Mouse (Mus musculus) heart, adult 2 months (tissue): ENCODE data around the gene Zmynd8. TPM values are rescaled to one million over a fixed set of nuclear protein-coding genes. Genes with fewer than 3 reads are reported as not detected.

Experiments used
- DNase-seq, 2 experiments: peaks; one replicate each; pipeline ENCODE4 v3.0.0; 2021
- H3K27ac ChIP-seq: fragments of 200-600 bp; 2 replicates; pipeline ENCODE4 v1.8.1; 2022
- H3K27me3 ChIP-seq: fragments of 200-500 bp; 2 replicates; pipeline ENCODE4 v1.6.1; 2012; ENCODE audit warnings: mild to moderate bottlenecking, low read length, inconsistent platforms, mixed read lengths; ENCODE audit not compliant: control insufficient read depth, insufficient read depth
- H3K36me3 ChIP-seq: fragments of 200-500 bp; 2 replicates; pipeline ENCODE4 v1.6.1; 2012; ENCODE audit warnings: low read length, inconsistent platforms; ENCODE audit not compliant: control insufficient read depth, insufficient read depth
- H3K4me1 ChIP-seq: fragments of 200-500 bp; 2 replicates; pipeline ENCODE4 v1.6.1; 2011; ENCODE audit warnings: low read length; ENCODE audit not compliant: control insufficient read depth, insufficient read depth
- H3K4me3 ChIP-seq: fragments of 200-600 bp; 2 replicates; pipeline ENCODE4 v1.8.1; 2022
- H3K79me2 ChIP-seq: fragments of 200-500 bp; replicated peaks from 2 replicates; pipeline ENCODE4 v1.6.1; 2012; ENCODE audit warnings: mild to moderate bottlenecking, inconsistent platforms, low read length, moderate library complexity, mixed read lengths; ENCODE audit not compliant: control insufficient read depth, insufficient read depth
- H3K9ac ChIP-seq: fragments of 200-500 bp; 2 replicates; pipeline ENCODE4 v1.6.1; 2012; ENCODE audit warnings: low read depth, mild to moderate bottlenecking, control low read depth, inconsistent platforms, low read length, mixed read lengths
- CTCF ChIP-seq: fragments of 200-600 bp; IDR thresholded peaks from 2 replicates; pipeline ENCODE4 v1.8.1; 2022; ENCODE audit warnings: antibody characterized with exemption, mild to moderate bottlenecking, moderate library complexity
- EP300 ChIP-seq: fragments of 200-500 bp; IDR thresholded peaks from 2 replicates; pipeline ENCODE4 v1.6.1; 2011; ENCODE audit warnings: low read depth, low read length, control low read depth; ENCODE audit not compliant: insufficient read depth
- POLR2A ChIP-seq: fragments of 200-500 bp; IDR thresholded peaks from 2 replicates; pipeline ENCODE4 v1.6.1; 2011; ENCODE audit warnings: mild to moderate bottlenecking, low read depth, low read length, control low read depth; ENCODE audit not compliant: insufficient read depth
- WGBS: fragments of 180-500 bp; shearing (Covaris S2); methylation state at CpG from one replicate; pipeline ENCODE4 v1.1.7; 2018; 5-methylcytosine and 5-hydroxymethylcytosine counted together
- intact Hi-C: fragments of 180-260 bp; cut with DNase I; formaldehyde crosslinking; loops from one replicate; pipeline ENCODE4 v1.15.1; 2025
- polyA plus RNA-seq: library from polyadenylated mRNA; depleted of rRNA; stranded (reverse); fragments of >200 nt; gene quantifications from 2 replicates; pipeline ENCODE4 v1.2.3, GENCODE M21; 2012
- total RNA-seq, 2 experiments: library from RNA; stranded (reverse); gene quantifications; 2 replicates each; pipeline ENCODE4 v1.2.3; 2021

The Zmynd8 gene
- total and polyA plus RNA-seq, 3 experiments, result 20.4 to 47.2 (median 44.4) TPM

DNA sequence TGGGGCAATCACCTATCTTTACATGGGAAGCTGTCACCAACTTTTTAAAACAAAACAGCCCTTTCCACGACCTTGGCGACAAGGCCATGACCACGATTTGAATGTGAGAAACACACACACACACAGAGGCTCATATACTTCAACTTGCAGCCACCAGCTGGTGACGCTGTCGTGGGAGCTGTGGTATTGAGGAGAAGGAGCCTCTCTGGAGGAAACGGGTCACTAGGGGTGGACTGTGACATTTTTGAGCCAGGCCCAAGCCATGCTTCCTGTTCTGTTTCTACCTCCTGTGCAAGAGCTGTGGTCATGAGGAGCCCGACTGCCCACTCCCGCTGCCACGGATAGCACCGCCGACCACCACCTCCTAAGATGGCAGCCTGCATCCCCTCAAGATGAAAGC, 46.4 kb downstream of the Zmynd8 start:
- no peaks in the 10 kb centered on the region; the same call in none of the 2 replicates for H3K79me2 ChIP-seq
- peaks cover 37% of the 10 kb centered on the region for H3K4me1 ChIP-seq
- no peaks in the 10 kb centered on the region for H3K27me3 ChIP-seq
- DNase-seq, result peak; percentile 66 to 75
- H3K27ac ChIP-seq, result peak overlapping the region; percentile 75
- WGBS, result 10% methylated on average over 11 of the region's 11 CpGs
- intact Hi-C loops, result no loop called here
- H3K9ac ChIP-seq, result 0 out of 2 replicates have a peak overlapping the region, but pooled peaks have one; percentile 23
- H3K36me3 ChIP-seq, result peaks cover 17% of the 10 kb centered on the region
- no peak overlapping the region for H3K4me3 ChIP-seq
- TF ChIP-seq CTCF (peak; percentile 64), EP300 (peak; percentile 79; the same call in 1 of the 2 replicates), POLR2A (no peak)

DNA sequence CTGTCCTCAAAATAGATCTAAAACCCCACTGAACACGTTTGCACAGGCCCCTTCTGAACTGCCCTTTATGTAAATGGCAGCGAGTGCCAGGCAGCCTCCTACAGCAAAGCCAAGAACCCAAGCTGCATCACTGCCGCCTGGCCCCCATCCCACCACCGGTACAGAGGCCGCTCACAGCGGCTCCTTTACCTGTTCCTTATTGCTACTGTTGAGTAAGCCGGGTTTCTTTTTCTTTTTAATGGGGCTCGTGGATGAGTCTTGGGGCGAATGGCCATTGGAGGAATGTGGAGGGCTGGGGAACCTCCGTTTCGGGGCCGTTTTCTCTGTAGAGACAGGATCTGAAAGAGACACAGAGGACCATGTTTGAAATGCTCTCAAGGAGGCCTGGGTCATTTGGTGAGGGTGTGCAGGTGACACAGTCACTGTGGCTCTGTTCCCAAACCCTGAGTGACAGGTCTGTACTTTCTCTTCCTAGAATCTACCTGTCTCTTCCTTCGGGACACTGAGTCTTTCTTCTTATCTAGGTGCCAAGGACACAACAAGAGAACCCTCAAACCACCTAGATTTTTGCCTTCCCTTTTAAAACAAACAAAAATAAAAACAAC, 46.9 kb downstream of the Zmynd8 start:
- no peaks in the 10 kb centered on the region; the same call in none of the 2 replicates for H3K79me2 ChIP-seq
- H3K9ac ChIP-seq, result peak overlapping the region; percentile 7; the same call in 1 of the 2 replicates
- WGBS, result 58% methylated on average over 13 of the region's 13 CpGs
- H3K4me3 ChIP-seq, result peak overlapping the region; percentile 21; the same call in 1 of the 2 replicates
- intact Hi-C loops, result no loop called here
- no peaks in the 10 kb centered on the region for H3K27me3 ChIP-seq
- TF ChIP-seq EP300 (no peak), POLR2A (no peak), CTCF (no peak)
- peak in 1 of 2 experiments; percentile 62 for DNase-seq
- peak overlapping the region; percentile 75 for H3K27ac ChIP-seq
- H3K36me3 ChIP-seq, result peaks cover 16% of the 10 kb centered on the region
- H3K4me1 ChIP-seq, result peaks cover 34% of the 10 kb centered on the region

DNA sequence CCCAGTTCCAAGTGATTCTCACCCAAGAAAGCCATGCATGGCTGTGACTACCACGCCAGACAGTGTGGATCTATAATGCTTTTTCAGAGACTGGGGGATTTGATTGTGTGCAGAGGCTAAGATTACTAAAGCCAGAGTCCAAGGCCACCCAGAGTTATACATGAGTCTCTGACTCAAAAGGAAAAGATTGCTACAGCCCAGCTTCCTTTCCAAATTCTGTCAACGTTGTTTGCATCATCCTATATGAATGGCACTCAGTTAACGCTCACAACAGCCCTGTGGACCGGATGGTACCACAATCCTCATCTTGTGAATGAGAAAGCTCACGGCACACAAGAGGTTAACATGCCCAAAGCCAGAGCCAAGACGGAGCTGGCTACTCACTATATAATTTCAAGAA, 48.0 kb downstream of the Zmynd8 start:
- intact Hi-C loops, result no loop called here
- Histone ChIP-seq H3K36me3 (peaks cover 21% of the 10 kb centered on the region), H3K27ac (peak overlapping the region; percentile 75), H3K4me1 (peaks cover 34% of the 10 kb centered on the region), H3K27me3 (no peaks in the 10 kb centered on the region), H3K4me3 (no peak overlapping the region), H3K9ac (no peak overlapping the region), H3K79me2 (no peaks in the 10 kb centered on the region; the same call in none of the 2 replicates)
- 62% methylated on average over 6 of the region's 6 CpGs for WGBS
- no peak for DNase-seq
- TF ChIP-seq CTCF, result no peak
- no peak for TF ChIP-seq EP300
- no peak for TF ChIP-seq POLR2A

DNA sequence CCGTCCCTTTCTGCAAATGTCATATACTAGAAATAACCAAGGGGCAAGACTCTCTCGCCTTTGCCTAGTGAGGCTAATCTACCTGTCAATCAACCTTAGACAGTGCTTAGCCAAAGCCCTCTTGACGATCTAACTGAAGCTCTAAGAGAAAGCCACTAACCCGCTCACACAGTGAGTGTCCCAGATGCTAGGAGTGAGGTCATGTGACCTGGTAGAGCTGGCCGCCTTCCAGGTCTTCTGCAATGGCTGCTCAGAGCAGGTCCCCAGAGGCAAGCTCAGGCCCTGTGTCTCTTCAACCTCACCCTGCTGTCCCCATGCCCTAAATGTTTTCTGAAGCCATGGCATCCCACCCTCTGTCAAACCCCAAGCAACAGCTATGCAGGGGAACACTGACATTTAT, 49.7 kb downstream of the Zmynd8 start:
- TF ChIP-seq POLR2A (no peak), EP300 (0 out of 2 replicates have a peak, but pooled peaks have one; percentile 23)
- no peaks in the 10 kb centered on the region for H3K27me3 ChIP-seq
- 18% methylated on average over 5 of the region's 5 CpGs for WGBS
- intact Hi-C loops, result no loop called here
- peaks cover 30% of the 10 kb centered on the region for H3K4me1 ChIP-seq
- H3K9ac ChIP-seq, result no peak overlapping the region
- DNase-seq, result peak; percentile 85 to 86
- peak overlapping the region; percentile 47 for H3K27ac ChIP-seq
- no peak overlapping the region for H3K4me3 ChIP-seq
- peaks cover 25% of the 10 kb centered on the region for H3K36me3 ChIP-seq
- H3K79me2 ChIP-seq, result no peaks in the 10 kb centered on the region; the same call in none of the 2 replicates

DNA sequence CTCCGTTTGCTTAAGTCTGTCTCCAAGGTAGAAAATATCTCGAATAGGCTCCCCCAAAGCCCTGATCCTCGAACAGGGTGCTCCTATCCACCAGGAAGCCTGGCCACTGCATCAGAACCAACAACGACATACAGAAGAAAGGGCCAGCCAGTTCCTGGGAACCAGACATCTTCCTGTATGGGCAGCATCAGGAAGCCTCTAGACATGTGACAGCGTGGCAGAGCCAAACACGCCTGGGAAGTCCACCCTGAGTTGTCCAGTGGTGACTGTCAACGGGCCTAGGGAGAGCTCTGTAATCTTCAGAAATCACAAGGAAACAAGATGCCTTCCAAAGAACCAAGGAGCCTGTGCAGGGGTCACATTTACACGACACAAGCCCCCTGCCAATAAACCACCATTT, 52.0 kb downstream of the Zmynd8 start:
- intact Hi-C loops, result loop anchor here (2.0 kb wide), 1 partner anchor 44 kb away; no protein-coding TSS in a partner anchor

DNA sequence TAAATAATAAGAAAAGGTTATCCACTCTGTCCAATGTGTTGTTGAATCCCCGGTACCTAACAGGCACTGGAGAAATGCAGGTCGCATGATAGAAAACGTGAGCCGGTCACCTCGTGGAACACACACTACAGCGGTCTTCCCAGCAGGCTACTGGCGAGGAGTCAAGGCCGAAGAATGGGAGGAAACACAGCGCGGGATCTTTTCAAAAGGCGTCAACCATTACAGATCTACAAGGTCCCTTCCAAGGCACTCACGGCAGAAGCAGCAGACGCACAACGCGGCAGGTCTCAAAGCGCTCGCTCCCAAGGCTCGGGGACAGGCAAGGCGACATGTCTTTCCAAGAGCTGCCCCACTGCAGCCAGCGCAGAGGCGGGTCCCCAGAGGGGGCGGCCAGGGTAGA, 53.3 kb downstream of the Zmynd8 start:
- DNase-seq, result peak; percentile 58 to 65
- peaks cover 21% of the 10 kb centered on the region for H3K36me3 ChIP-seq
- peak overlapping the region; percentile 72 for H3K27ac ChIP-seq
- WGBS, result 57% methylated on average over 22 of the region's 22 CpGs
- H3K79me2 ChIP-seq, result no peaks in the 10 kb centered on the region
- no peak overlapping the region for H3K9ac ChIP-seq
- intact Hi-C loops, result no loop called here
- TF ChIP-seq EP300 (0 out of 2 replicates have a peak, but pooled peaks have one; percentile 56), POLR2A (peak; percentile 58), CTCF (no peak)
- H3K27me3 ChIP-seq, result no peaks in the 10 kb centered on the region
- H3K4me1 ChIP-seq, result peaks cover 21% of the 10 kb centered on the region
- H3K4me3 ChIP-seq, result no peak overlapping the region

More for the DNA sequence above, 52.0 kb downstream of the Zmynd8 start:
- H3K36me3 ChIP-seq, result peaks cover 22% of the 10 kb centered on the region
- TF ChIP-seq EP300, result 0 out of 2 replicates have a peak, but pooled peaks have one; percentile 4
- no peak for TF ChIP-seq POLR2A
- no peak for TF ChIP-seq CTCF
- WGBS, result 38% methylated on average over 8 of the region's 8 CpGs
- H3K79me2 ChIP-seq, result no peaks in the 10 kb centered on the region; the same call in 1 of the 2 replicates
- peaks cover 21% of the 10 kb centered on the region for H3K4me1 ChIP-seq
- H3K27me3 ChIP-seq, result no peaks in the 10 kb centered on the region
- no peak for DNase-seq
- no peak overlapping the region for H3K4me3 ChIP-seq
- H3K27ac ChIP-seq, result peak overlapping the region; percentile 72
- no peak overlapping the region for H3K9ac ChIP-seq
